Mouse (Mus musculus): ENCODE measurements around the gene Aimp2. TPM values are rescaled to one million over a fixed set of nuclear protein-coding genes. Genes with fewer than 3 reads are reported as not detected.

Aimp2 gene
- polyA plus RNA-seq, 1 experiment from 2014 or later: 92.9 TPM

GRCm38 (mm10) chr5:143930656-143931055, 21.0 kb upstream of the Aimp2 start:
- WGBS: 92% methylated on average over 12 of the region's 12 CpGs
- peaks cover 62% of the 10 kb centered on the region for H3K36me3 ChIP-seq

DNA sequence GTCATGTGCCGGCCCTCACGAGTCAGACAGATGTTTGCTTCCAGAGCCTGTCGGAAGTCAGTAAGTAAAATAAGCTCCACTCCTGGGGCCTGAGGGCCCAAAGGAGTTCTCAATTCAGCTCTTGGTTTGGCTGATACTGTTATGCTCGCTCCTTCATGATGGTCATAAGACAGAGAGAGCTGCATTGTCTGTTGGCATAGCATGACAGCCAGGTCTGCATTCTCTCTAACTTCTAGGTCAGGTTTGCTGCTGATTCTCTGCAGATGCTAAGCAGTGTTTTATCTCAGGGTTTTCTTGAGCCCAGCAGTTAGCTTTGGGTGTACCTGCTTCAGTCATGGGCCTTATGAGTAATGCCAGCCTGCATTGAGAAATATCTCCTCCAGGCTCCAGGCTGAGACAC, 19.6 kb upstream of the Aimp2 start:
- WGBS: 97% methylated on average over 4 of the region's 4 CpGs
- H3K27ac ChIP-seq (replicated peaks): no peak overlapping the region
- ATAC-seq (ENCODE audit: low read depth): no peak

More at GRCm38 (mm10) chr5:143930656-143931055, 21.0 kb upstream of the Aimp2 start:
- 0 out of 2 replicates have a peak, but pooled peaks cover 5% of the 10 kb centered on the region for H3K4me1 ChIP-seq (replicated peaks)
- H3K9me3 ChIP-seq: no peaks in the 10 kb centered on the region
- no peak overlapping the region for H3K4me2 ChIP-seq
- H3K27ac ChIP-seq (replicated peaks): no peak overlapping the region
- no peak overlapping the region for H3K9ac ChIP-seq
- H3K27me3 ChIP-seq: no peaks in the 10 kb centered on the region
- no peak overlapping the region for H3K4me3 ChIP-seq
- ATAC-seq (ENCODE audit: low read depth): no peak

DNA sequence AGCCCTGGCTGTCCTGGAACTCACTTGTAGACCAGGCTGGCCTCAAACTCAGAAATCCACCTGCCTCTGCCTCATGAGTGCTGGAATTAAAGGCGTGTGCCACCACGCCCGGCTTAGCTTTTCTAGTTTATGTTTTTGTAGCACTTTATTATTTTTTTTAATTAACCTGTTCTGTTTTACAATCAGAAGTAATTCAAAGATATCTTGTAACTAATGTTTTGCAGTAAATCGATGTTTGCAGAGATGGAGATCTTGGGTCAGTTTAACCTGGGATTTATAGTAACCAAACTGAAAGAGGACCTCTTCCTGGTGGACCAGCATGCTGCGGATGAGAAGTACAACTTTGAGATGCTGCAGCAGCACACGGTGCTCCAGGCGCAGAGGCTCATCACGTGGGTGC, 18.2 kb upstream of the Aimp2 start, which contains the start of gene Gm42421:
Gm42421 (plus strand) TSS at position 301 of the 400 bp plus-strand sequence.
- no peak for ATAC-seq (ENCODE audit: low read depth)
- no peak within 1 kb of the TSS for H3K27ac ChIP-seq (replicated peaks)
- H3K36me3 ChIP-seq: peaks cover 86% of the 10 kb centered on the region
- WGBS: 96% methylated on average over 8 of the region's 8 CpGs
- H3K4me2 ChIP-seq: no peak within 1 kb of the TSS
- no peak within 1 kb of the TSS for H3K9ac ChIP-seq
- no peak within 1 kb of the TSS for H3K4me3 ChIP-seq
- H3K4me1 ChIP-seq (replicated peaks): 0 out of 2 replicates have a peak, but pooled peaks cover 3% of the 10 kb centered on the region
- no peaks in the 10 kb centered on the region for H3K9me3 ChIP-seq
- H3K27me3 ChIP-seq: no peaks in the 10 kb centered on the region

More for the DNA sequence above, 19.6 kb upstream of the Aimp2 start:
- 0 out of 2 replicates have a peak, but pooled peaks cover 5% of the 10 kb centered on the region for H3K4me1 ChIP-seq (replicated peaks)
- no peaks in the 10 kb centered on the region for H3K9me3 ChIP-seq
- H3K9ac ChIP-seq: no peak overlapping the region
- H3K4me3 ChIP-seq: no peak overlapping the region
- H3K36me3 ChIP-seq: peaks cover 76% of the 10 kb centered on the region
- no peaks in the 10 kb centered on the region for H3K27me3 ChIP-seq
- no peak overlapping the region for H3K4me2 ChIP-seq

- Histone ChIP-seq H3K9me3 (no peaks in the 10 kb centered on the region), H3K4me1 (replicated peaks) (no peaks in the 10 kb centered on the region), H3K4me2 (no peak overlapping the region), H3K27me3 (no peaks in the 10 kb centered on the region), H3K4me3 (no peak overlapping the region), H3K9ac (no peak overlapping the region), H3K36me3 (peaks cover 85% of the 10 kb centered on the region), H3K27ac (replicated peaks) (no peak overlapping the region)
- 88% methylated on average over 6 of the region's 6 CpGs for WGBS
- ATAC-seq (ENCODE audit: low read depth): no peak
Measured at GRCm38 (mm10) chr5:143924781-143925452, 15.3 kb upstream of the Aimp2 start.

DNA sequence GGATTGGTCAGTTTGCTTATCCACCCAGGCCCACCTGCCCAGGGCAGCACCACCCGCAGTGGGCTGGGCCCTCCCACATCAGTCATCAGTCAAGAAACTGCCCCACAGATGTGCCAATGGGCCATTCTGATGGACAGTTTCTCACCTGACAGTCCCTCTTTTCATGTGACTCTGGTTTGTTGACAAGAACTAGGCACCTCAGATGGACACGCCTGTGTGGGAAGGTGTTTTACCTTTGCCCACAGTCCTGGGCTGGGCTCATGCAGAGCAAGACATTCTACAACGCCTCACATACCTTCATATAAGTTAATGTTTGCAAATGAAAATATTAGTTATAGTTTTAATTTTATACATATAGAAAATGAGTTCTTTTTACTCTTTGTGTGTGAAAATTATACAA, 8.5 kb upstream of the Aimp2 start:
- H3K4me1 ChIP-seq (replicated peaks): no peaks in the 10 kb centered on the region
- H3K9ac ChIP-seq: no peak overlapping the region
- H3K36me3 ChIP-seq: peaks cover 70% of the 10 kb centered on the region
- no peaks in the 10 kb centered on the region for H3K9me3 ChIP-seq
- H3K4me3 ChIP-seq: no peak overlapping the region
- 95% methylated on average over 3 of the region's 3 CpGs for WGBS
- no peaks in the 10 kb centered on the region for H3K27me3 ChIP-seq
- H3K4me2 ChIP-seq: no peak overlapping the region
- H3K27ac ChIP-seq (replicated peaks): no peak overlapping the region
- no peak for ATAC-seq (ENCODE audit: low read depth)

- Histone ChIP-seq H3K9me3 (no peaks in the 10 kb centered on the region), H3K27me3 (no peaks in the 10 kb centered on the region), H3K4me3 (no peak overlapping the region), H3K4me2 (no peak overlapping the region), H3K27ac (replicated peaks) (no peak overlapping the region), H3K4me1 (replicated peaks) (no peaks in the 10 kb centered on the region), H3K9ac (no peak overlapping the region), H3K36me3 (peaks cover 63% of the 10 kb centered on the region)
- ATAC-seq (ENCODE audit: low read depth): no peak
- WGBS: 52% methylated on average over 5 of the region's 5 CpGs
Measured at GRCm38 (mm10) chr5:143917418-143917817, 7.8 kb upstream of the Aimp2 start.

DNA sequence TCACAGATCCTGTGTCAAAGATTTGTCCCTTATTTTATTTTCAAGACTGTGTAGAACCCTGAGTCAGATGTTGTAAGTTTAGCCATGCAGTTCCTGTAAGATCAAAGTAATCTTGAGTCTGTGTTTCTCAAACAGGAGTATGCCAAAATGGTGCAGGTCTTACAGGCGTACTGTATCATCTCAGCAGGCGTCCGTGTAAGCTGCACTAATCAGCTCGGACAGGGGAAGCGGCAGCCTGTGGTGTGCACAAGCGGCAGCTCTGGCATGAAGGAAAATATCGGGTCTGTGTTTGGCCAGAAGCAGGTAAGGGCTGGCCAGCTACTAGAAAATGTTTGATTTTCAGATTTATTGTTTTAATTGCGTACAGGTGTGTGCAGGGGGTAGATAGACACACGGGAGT, 6.6 kb upstream of the Aimp2 start:
- no peak for ATAC-seq (ENCODE audit: low read depth)
- no peaks in the 10 kb centered on the region for H3K27me3 ChIP-seq
- H3K27ac ChIP-seq (replicated peaks): no peak overlapping the region
- no peak overlapping the region for H3K9ac ChIP-seq
- no peaks in the 10 kb centered on the region for H3K9me3 ChIP-seq
- no peak overlapping the region for H3K4me2 ChIP-seq
- peaks cover under 1% of the 10 kb centered on the region; the same call in 1 of the 2 replicates for H3K4me1 ChIP-seq (replicated peaks)
- peaks cover 54% of the 10 kb centered on the region for H3K36me3 ChIP-seq
- 94% methylated on average over 9 of the region's 9 CpGs for WGBS
- H3K4me3 ChIP-seq: no peak overlapping the region

GRCm38 (mm10) chr5:143908926-143909325, 721 bp downstream of the Aimp2 start:
- H3K4me2 ChIP-seq: peak overlapping the region; percentile 80
- ATAC-seq (ENCODE audit: low read depth): no peak

DNA sequence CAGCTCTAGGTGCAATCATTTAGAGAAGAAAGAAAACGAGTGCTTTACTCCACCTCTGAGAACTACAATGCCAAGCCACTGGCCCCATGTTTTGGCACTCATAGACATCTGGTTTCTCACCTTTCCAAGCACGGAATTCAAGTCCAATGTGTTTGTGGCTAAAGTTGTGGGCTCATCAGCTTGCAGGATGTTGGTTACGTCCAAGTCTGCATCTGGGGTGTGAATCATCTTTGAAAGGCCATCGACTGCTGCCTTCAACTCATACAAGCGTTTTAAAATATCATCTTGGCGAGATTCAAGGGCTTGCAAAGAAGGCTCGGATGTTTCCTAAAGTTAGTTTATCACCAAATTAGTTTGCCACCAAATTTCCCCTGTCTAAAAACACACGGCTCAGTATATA, 3.2 kb downstream of the Aimp2 start:
- 0 out of 2 replicates have a peak overlapping the region, but pooled peaks have one; percentile 5 for H3K9ac ChIP-seq
- ATAC-seq (ENCODE audit: low read depth): no peak
- no peak overlapping the region for H3K4me2 ChIP-seq
- 87% methylated on average over 8 of the region's 8 CpGs for WGBS
- no peaks in the 10 kb centered on the region for H3K9me3 ChIP-seq
- no peak overlapping the region for H3K4me3 ChIP-seq
- H3K27me3 ChIP-seq: no peaks in the 10 kb centered on the region
- peaks cover 29% of the 10 kb centered on the region for H3K4me1 ChIP-seq (replicated peaks)
- H3K27ac ChIP-seq (replicated peaks): no peak overlapping the region
- H3K36me3 ChIP-seq: peaks cover 47% of the 10 kb centered on the region

More at GRCm38 (mm10) chr5:143908926-143909325, 721 bp downstream of the Aimp2 start:
- no peaks in the 10 kb centered on the region for H3K27me3 ChIP-seq
- H3K36me3 ChIP-seq: peaks cover 22% of the 10 kb centered on the region
- H3K27ac ChIP-seq (replicated peaks): peak overlapping the region; percentile 85
- H3K4me1 ChIP-seq (replicated peaks): peaks cover 29% of the 10 kb centered on the region
- no peaks in the 10 kb centered on the region for H3K9me3 ChIP-seq
- 2% methylated on average over 9 of the region's 9 CpGs for WGBS
- peak overlapping the region; percentile 62 for H3K4me3 ChIP-seq
- peak overlapping the region; percentile 76 for H3K9ac ChIP-seq

- H3K36me3 ChIP-seq: peaks cover 73% of the 10 kb centered on the region
- no peak overlapping the region for H3K9ac ChIP-seq
- H3K9me3 ChIP-seq: no peaks in the 10 kb centered on the region
- H3K4me1 ChIP-seq (replicated peaks): peaks cover 15% of the 10 kb centered on the region
- no peak for ATAC-seq (ENCODE audit: low read depth)
- no peak overlapping the region for H3K27ac ChIP-seq (replicated peaks)
- no peak overlapping the region for H3K4me3 ChIP-seq
- H3K27me3 ChIP-seq: no peaks in the 10 kb centered on the region
- H3K4me2 ChIP-seq: no peak overlapping the region
- WGBS: 94% methylated on average over 4 of the region's 4 CpGs
Measured at GRCm38 (mm10) chr5:143903813-143904212, 5.8 kb downstream of the Aimp2 start.

DNA sequence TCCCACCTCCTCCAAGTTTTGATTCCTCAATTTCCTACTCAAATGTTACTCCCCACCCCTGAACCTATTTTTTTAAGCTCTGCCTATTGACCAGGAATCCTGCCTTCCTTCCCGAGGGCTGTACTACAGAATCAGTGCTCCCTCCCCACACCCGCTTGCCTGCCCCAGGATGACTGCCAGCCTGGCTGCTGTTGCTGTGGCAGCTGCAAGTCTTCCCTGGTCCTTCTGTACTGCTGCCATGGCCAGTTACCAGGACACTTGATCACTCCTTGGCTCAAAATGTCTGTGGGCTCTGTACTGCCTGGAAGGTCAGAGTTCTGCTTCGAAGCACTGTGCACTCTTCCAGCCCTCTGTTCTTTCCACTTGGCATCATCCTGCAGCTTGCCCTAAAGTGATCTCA, 7.5 kb downstream of the Aimp2 start:
- 89% methylated on average over 3 of the region's 3 CpGs for WGBS
- peaks cover 87% of the 10 kb centered on the region for H3K36me3 ChIP-seq
- H3K9ac ChIP-seq: no peak overlapping the region
- no peak for ATAC-seq (ENCODE audit: low read depth)
- no peaks in the 10 kb centered on the region for H3K4me1 ChIP-seq (replicated peaks)
- no peak overlapping the region for H3K4me3 ChIP-seq
- no peak overlapping the region for H3K4me2 ChIP-seq
- no peaks in the 10 kb centered on the region for H3K27me3 ChIP-seq
- no peak overlapping the region for H3K27ac ChIP-seq (replicated peaks)
- no peaks in the 10 kb centered on the region for H3K9me3 ChIP-seq

- no peak within 1 kb of the TSS for H3K9ac ChIP-seq
- no peak within 1 kb of the TSS for H3K4me2 ChIP-seq
- no peaks in the 10 kb centered on the region for H3K27me3 ChIP-seq
- WGBS: 88% methylated on average over 14 of the region's 14 CpGs
- ATAC-seq (ENCODE audit: low read depth): no peak
- H3K4me1 ChIP-seq (replicated peaks): no peaks in the 10 kb centered on the region
- H3K4me3 ChIP-seq: no peak within 1 kb of the TSS
- no peaks in the 10 kb centered on the region for H3K9me3 ChIP-seq
- peaks cover 90% of the 10 kb centered on the region for H3K36me3 ChIP-seq
- H3K27ac ChIP-seq (replicated peaks): no peak within 1 kb of the TSS
Measured at GRCm38 (mm10) chr5:143897635-143898330, 11.9 kb downstream of the Aimp2 start, which contains the start of gene Ankrd61. Gene Ankrd61 (minus strand): TSS chr5:143897685.
